Mouse (Mus musculus) bone marrow, adult 2 months (tissue): Measurements from ENCODE around the gene Gcnt4.

ENCODE experiments used
- CTCF ChIP-seq: fragments of 200-500 bp; IDR thresholded peaks from 2 replicates; pipeline ENCODE4 v1.5.1; 2011; ENCODE audit warnings: low read length, control low read depth; ENCODE audit not compliant: control insufficient read depth, insufficient read depth
- POLR2A ChIP-seq: fragments of 200-500 bp; IDR thresholded peaks from 2 replicates; pipeline ENCODE4 v1.6.1; 2011; ENCODE audit warnings: low read depth, mild to moderate bottlenecking, control low read depth, low read length, borderline replicate concordance; ENCODE audit not compliant: control insufficient read depth

- TF ChIP-seq CTCF, result no peak
- TF ChIP-seq POLR2A, result no peak
Observed at GRCm38 (mm10) chr13:96973318-96973717, 48.8 kb downstream of the Gcnt4 start.
